Mouse (Mus musculus): ENCODE data around the gene Glt6d1. TPM values are rescaled to one million over a fixed set of nuclear protein-coding genes. Genes with fewer than 3 reads are reported as not detected.
"Not testable (repeated sequence)": the region's sequence is repeated elsewhere in the genome, so short reads cannot be mapped to it uniquely, and the experiment has no call there.

The Glt6d1 gene
- total RNA-seq (2021) = not detected

DNA sequence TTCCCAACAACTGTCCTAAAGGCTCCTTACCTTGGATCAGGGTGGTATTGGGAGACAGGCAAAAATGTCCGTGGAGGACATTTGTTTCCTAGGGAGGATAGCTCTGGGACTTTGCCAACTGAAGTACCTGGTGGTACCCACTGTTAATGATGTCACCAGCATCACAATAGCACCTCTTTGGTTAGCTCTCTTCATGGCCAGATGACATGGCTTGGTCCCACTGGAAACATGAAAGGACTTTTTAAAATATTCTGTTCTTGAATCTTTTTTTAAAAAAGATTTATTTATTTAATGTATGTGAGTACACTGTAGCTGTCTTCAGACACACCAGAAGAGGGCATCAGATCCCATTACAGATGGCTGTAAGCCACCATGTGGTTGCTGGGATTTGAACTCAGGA is at the start of gene Glt6d1:
Glt6d1 (minus strand) TSS at position 101 of the 400 bp plus-strand sequence.
- intact Hi-C loops (cut with DNase I); DNase-seq (ENCODE audit: extremely low spot score in 1 of 2, low spot score in 2 of 2): not testable (repeated sequence)

- peak; percentile 66 to 81 for DNase-seq (ENCODE audit: extremely low spot score in 1 of 2, low spot score in 2 of 2)
- intact Hi-C loops (cut with DNase I) = loop anchor here (2.0 kb wide), 1 partner anchor 49 kb away; no protein-coding TSS in a partner anchor
Observed at GRCm38 (mm10) chr2:25865412-25865811, 49.8 kb upstream of the Glt6d1 start.

DNA sequence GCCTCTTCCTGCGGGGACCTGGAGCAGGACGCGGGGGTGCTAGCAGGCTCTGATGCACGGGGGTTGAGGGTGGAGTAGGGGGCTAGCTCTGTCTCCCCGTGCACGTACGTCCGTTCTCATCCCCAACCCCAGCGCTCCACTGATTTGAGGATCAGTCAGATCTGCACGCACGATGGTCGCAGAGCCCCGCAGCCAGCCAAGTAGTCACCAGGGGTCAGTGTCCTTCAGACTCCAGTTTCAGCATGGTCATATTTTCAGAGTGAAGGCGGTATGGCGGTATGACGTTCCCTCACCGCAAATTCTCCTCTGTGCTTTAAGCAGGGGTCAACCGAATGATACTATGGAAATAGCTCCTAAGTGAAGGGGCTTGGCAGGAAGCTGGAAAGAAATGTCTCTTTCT is 48.6 kb upstream of the Glt6d1 start:
- DNase-seq (ENCODE audit: extremely low spot score in 1 of 2, low spot score in 2 of 2) = no peak
- intact Hi-C loops (cut with DNase I) = loop anchor here (2.0 kb wide), 1 partner anchor 51 kb away; no protein-coding TSS in a partner anchor

DNA sequence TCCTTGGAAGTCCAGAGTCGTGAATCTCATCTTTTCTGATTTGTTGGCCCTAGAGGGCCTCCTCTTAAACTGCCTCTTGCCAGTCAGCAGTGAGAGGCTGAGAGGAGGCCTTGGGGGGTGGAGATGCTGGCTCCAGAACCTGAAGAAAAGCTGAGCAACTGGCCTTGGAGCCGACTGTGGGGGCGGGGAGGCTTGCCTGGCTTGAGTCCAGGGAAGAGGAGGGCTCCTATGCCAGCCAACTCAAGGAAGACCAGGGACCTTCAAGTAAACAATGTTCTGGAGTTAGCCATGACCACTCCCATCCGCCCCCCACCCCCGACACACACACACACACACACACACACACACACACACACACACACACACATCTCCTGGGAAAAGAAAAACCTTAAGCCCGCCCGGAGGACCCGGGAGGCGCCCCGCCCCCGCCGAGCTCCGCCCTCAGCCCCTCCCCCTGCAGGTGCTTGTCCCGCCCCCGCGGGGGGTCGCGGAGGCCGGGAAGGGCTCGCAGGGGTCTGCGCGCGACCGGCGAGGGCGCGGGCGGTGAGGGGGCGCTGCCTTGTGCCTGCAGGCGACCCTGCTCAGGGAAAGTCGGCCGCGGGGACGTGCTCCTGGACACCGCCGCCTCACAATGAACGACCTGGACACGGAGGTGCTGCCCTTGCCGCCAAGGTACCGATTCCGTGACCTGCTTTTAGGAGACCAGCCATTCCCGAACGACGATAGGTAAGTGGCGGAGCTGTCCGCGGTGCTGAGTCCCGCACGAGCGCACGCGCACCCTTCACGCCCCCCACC is 47.9 kb upstream of the Glt6d1 start, which contains the start of gene Kcnt1:
Kcnt1 (plus strand) TSS at position 398 of the 795 bp plus-strand sequence.
- peak in 1 of 2 experiments; percentile 71 for DNase-seq (ENCODE audit: extremely low spot score in 1 of 2, low spot score in 2 of 2)
- intact Hi-C loops (cut with DNase I) = loop anchor here (2.0 kb wide), 1 partner anchor 51 kb away; no protein-coding TSS in a partner anchor

DNA sequence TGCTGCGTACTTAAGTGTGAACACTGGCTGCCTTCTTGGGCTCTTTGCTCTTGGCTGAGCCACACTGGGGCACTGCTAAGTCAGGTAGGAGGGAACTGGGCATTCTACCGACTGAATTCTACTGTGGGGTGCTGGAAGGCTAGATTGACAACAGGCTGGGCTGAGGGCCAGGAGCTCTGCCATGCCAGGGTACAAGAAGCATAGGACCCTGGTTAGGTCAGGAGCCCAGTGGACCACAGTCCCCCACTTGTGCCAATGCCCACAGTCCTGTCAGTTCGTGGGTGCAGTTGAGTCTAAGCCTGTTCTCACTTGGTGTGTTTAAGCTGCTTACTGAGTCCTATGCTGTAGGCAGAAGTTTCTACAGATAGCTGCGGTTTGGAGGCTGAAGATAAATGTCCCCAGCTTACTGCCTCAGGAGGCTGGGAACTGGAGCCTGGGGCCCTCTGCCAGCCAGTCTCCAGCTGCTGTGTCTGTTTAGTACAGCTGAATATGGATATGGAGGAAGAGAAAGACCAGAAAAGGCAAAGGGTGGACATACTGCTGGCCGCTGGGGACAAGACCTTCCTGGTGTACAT is 47.1 kb upstream of the Glt6d1 start:
- intact Hi-C loops (cut with DNase I) = no loop called here
- DNase-seq (ENCODE audit: extremely low spot score in 1 of 2, low spot score in 2 of 2) = peak in 1 of 2 experiments; percentile 45

DNA sequence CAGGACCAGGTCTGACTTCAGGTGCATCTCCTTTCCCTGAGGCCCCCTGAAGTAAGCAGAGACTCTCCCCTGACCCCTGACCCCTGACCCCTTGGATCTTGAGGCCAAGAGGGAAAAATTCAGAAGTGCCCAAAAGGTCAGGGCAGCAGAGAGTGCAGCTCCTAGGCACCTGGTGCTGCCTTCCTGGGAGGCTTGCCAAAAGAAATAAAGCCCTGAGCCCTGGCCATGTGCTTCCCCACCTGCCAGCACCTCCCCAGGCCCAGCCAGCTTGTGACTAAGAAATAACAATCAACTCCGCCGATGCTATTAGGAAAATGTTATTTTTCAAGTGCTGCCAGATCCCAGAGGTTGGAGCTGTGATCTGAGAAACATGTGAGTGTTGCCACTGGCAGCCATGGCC is 46.4 kb upstream of the Glt6d1 start:
- intact Hi-C loops (cut with DNase I) = no loop called here
- DNase-seq (ENCODE audit: extremely low spot score in 1 of 2, low spot score in 2 of 2) = peak in 1 of 2 experiments; percentile 37

- intact Hi-C loops (cut with DNase I) = no loop called here
- DNase-seq (ENCODE audit: extremely low spot score in 1 of 2, low spot score in 2 of 2) = no peak
Observed at GRCm38 (mm10) chr2:25859891-25860290, 44.2 kb upstream of the Glt6d1 start.

- intact Hi-C loops (cut with DNase I) = no loop called here
- DNase-seq (ENCODE audit: extremely low spot score in 1 of 2, low spot score in 2 of 2) = no peak
Observed at GRCm38 (mm10) chr2:25853998-25854397, 38.4 kb upstream of the Glt6d1 start.

- intact Hi-C loops (cut with DNase I) = no loop called here
Observed at GRCm38 (mm10) chr2:25852626-25853025, 37.0 kb upstream of the Glt6d1 start.

DNA sequence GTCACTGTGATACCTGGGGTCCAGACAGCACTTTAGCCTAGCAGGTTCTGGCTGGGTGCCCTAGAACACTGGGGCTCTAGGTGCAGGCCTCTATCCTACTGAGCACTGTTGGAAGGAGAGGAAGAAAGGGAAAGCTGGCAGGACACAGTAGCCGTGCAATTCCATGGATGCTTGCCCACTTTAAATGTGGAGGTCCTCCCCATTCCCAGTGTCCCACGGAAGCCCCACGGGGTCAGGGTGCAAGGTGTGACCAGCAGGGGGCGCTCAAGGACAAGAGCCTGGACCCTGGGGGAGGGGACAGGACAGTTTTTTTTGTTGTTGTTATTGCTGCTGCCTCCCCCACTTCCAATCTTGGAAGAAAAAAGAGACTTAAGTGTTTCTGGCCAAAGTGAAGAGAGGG is 34.7 kb upstream of the Glt6d1 start:
- DNase-seq (ENCODE audit: extremely low spot score in 1 of 2, low spot score in 2 of 2) = peak in 1 of 2 experiments; percentile 64
- intact Hi-C loops (cut with DNase I) = no loop called here

More at GRCm38 (mm10) chr2:25852626-25853025, 37.0 kb upstream of the Glt6d1 start:
- DNase-seq (ENCODE audit: extremely low spot score in 1 of 2, low spot score in 2 of 2) = peak; percentile 78 to 79

- DNase-seq (ENCODE audit: extremely low spot score in 1 of 2, low spot score in 2 of 2) = no peak
- intact Hi-C loops (cut with DNase I) = no loop called here
Observed at GRCm38 (mm10) chr2:25847226-25847625, 31.6 kb upstream of the Glt6d1 start, which contains the start of gene Sohlh1. Gene Sohlh1, minus strand, starts transcription at chr2:25847248.

DNA sequence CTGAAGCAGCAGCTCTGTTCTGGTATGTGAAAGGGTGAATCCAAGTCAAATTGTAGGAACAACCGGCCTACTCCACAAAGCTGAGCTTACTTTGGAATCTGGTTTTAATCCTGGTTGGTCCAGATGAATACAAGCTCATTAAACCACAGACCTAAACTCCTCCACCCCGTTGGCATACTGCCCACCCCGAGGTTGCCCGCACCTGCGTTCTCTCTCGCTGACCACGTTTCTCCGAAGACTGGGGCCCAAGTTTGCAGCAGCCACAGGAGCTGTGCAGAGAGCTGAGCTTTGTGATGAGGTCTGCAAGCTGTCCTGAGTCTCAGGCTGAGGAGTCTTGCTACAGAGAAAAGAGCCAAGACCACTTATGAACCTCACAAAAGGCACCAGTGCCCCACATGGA is 30.9 kb upstream of the Glt6d1 start:
- no peak for DNase-seq (ENCODE audit: extremely low spot score in 1 of 2, low spot score in 2 of 2)
- intact Hi-C loops (cut with DNase I) = no loop called here

- intact Hi-C loops (cut with DNase I) = no loop called here
Observed at GRCm38 (mm10) chr2:25844097-25844496, 28.4 kb upstream of the Glt6d1 start.

DNA sequence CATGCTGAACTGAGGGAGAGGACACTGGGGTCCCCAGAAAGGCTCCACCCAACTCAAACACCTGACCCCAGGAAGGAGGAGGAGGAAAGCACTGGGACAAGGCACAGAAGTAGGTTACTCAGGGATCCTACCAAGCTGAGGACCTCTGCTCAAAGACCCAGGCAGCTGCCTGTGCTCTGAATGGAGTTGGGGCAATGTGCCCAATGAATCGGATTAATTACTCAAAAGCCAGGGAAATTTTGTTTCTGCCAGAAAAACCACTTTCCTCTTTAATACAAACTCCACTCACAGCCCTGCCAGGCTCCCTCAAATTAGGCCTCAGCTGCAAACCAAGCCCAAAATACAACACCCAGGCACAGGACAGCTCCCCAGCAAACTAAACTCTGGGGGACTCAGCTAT is 27.1 kb upstream of the Glt6d1 start:
- intact Hi-C loops (cut with DNase I) = no loop called here
- peak in 1 of 2 experiments; percentile 34 for DNase-seq (ENCODE audit: extremely low spot score in 1 of 2, low spot score in 2 of 2)

More at GRCm38 (mm10) chr2:25844097-25844496, 28.4 kb upstream of the Glt6d1 start:
- DNase-seq (ENCODE audit: extremely low spot score in 1 of 2, low spot score in 2 of 2) = no peak

DNA sequence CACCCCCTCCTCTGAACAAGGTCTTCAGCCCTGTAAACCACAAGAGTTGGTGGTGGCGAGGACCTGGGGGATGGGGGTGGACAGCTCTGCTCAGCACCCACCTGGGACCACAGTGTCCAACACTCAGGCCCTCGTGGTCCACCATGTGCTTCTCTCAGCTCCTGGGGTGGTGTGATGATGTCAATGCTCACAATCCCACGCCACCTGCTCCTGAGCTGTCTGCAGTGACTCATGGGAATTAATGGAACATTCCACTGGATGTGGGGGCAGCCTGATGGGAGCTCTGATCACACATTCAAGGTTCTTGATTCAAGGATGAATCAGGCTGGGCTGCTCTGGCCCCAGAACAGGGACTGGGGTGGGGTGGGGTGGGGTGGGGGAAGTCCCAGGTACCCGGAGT is 26.5 kb upstream of the Glt6d1 start:
- DNase-seq (ENCODE audit: extremely low spot score in 1 of 2, low spot score in 2 of 2) = no peak
- intact Hi-C loops (cut with DNase I) = no loop called here

DNA sequence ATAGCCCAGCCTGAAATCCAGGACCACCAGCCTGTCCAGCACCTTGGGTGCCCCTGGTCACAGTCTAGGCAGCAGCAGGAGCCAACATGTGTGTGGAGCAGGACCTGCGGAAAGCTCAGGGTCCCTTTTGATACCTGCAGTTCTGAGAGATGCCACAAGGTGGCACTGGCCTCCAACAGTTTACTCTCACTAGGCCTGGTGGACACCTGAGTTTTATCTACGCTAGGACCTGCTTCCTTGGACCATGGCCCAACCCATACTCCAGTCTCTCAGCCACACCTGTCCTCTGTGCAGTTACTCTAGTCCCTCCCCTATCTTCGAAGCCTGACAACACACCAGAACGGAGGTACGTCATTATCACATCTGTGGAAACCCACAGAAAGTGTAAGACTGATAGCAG is 20.6 kb upstream of the Glt6d1 start:
- intact Hi-C loops (cut with DNase I) = loop anchor here (10.0 kb wide), 2 partner anchors 149 to 309 kb away; partner anchors contain the start of gene Camsap1

DNA sequence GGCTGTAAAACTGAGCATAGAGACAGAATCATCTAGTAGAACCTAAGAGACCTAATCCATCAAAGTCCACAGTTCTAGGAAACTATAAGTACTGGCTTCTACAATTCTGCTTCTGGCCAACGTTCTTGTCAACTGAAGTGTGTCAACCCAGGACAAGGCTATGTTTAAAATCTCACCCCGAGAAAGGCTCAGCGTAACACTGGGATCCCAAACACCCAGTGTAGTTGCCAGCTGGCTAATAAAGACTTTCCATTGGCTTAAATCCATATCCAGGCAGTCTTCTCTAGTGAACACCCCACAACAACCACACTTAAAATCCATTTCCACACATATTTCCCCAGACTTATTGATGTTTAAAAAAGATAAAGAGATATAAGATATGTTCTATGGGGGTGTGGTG is 15.1 kb upstream of the Glt6d1 start:
- DNase-seq (ENCODE audit: extremely low spot score in 1 of 2, low spot score in 2 of 2) = no peak
- intact Hi-C loops (cut with DNase I) = loop anchor here (10.0 kb wide), 2 partner anchors 154 to 314 kb away; partner anchors contain the start of gene Camsap1

More for the DNA sequence above, 20.6 kb upstream of the Glt6d1 start:
- peak; percentile 68 to 75 for DNase-seq (ENCODE audit: extremely low spot score in 1 of 2, low spot score in 2 of 2)

DNA sequence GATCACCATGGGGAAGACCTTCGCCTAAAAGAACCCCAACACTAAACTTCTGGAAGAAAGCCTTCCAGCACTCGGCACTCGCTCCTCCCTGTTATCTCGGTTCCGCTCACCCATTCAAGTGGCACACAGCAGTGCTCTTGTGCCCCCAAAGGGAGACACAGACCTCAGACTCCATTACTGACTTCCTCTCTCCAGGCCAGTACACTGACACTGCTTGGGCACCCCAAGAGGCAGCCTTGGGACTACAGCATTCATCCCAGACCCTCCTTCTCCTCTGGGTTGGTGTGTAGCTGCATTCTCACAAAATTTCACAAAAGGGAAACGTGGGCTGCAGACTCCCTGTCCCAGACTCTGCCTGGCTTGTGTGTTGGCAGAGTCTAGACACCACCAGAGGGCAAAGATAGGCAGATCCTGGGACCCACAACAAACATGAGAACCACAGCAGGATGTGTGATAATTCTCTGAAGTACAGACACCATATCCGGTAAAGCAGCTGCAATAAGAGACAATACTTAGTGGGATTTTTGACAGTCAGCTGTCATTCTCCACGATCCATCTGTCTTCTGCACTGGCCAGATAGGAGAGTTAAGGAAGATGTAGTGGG is 12.8 kb upstream of the Glt6d1 start:
- intact Hi-C loops (cut with DNase I) = no loop called here

DNA sequence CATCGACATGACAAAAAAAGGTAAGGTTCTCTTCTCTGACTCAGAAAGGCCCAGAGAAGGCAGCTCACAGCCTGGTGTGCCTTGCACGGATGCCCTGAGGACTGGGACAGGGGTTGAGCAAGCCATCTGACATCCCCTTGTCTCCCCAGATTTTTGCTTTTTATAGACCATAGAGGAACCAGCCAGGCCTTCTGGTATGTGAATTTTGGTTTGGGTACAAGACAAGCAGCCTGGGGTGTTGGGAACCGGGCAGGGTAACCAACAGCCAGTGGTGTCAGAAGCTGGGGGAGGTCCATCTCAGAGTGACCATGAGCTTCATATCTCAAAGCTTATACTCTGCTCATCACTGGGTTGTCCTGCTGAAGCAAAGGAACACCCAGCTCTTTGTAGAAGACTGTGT is 9.1 kb upstream of the Glt6d1 start:
- DNase-seq (ENCODE audit: extremely low spot score in 1 of 2, low spot score in 2 of 2) = no peak
- intact Hi-C loops (cut with DNase I) = no loop called here

More for the DNA sequence above, 12.8 kb upstream of the Glt6d1 start:
- no peak for DNase-seq (ENCODE audit: extremely low spot score in 1 of 2, low spot score in 2 of 2)
